Mouse (Mus musculus) intestine, postnatal 0 days (tissue): ENCODE measurements around the gene Exoc2. TPM values are rescaled to one million over a fixed set of nuclear protein-coding genes. Genes with fewer than 3 reads are reported as not detected.

Experiments used
- ATAC-seq: fragments of 200-750 bp; cut with Nextera tagmentation; 2 replicates; pipeline ENCODE4 v1.8.0; 2017; ENCODE audit warnings: mild to moderate bottlenecking, moderate TSS enrichment, moderate library complexity
- H3K27ac ChIP-seq: fragments of 300-500 bp; sonication (generic); 2 replicates; pipeline ENCODE4 v1.5.1; 2014; ENCODE audit warnings: mild to moderate bottlenecking, low read depth, low read length, moderate library complexity
- H3K27me3 ChIP-seq: fragments of 300-500 bp; sonication (generic); replicated peaks from 2 replicates; pipeline ENCODE4 v1.6.1; 2014; ENCODE audit warnings: low read length, mixed read lengths; ENCODE audit not compliant: control insufficient read depth, insufficient read depth
- H3K36me3 ChIP-seq: fragments of 300-500 bp; sonication (generic); 2 replicates; pipeline ENCODE4 v1.6.1; 2014; ENCODE audit warnings: mild to moderate bottlenecking, moderate library complexity; ENCODE audit not compliant: control insufficient read depth, insufficient read depth
- H3K4me1 ChIP-seq: fragments of 300-500 bp; sonication (generic); replicated peaks from 2 replicates; pipeline ENCODE4 v1.6.1; 2014; ENCODE audit warnings: antibody characterized with exemption, low read length, mixed read lengths; ENCODE audit not compliant: control insufficient read depth, insufficient read depth
- H3K4me2 ChIP-seq: fragments of 300-500 bp; sonication (generic); replicated peaks from 2 replicates; pipeline ENCODE4 v1.6.1; 2014; ENCODE audit warnings: low read depth, mild to moderate bottlenecking, moderate library complexity
- H3K4me3 ChIP-seq: fragments of 300-500 bp; sonication (generic); 2 replicates; pipeline ENCODE4 v1.5.1; 2014; ENCODE audit warnings: low read depth, low read length
- H3K9ac ChIP-seq: fragments of 300-500 bp; sonication (generic); 2 replicates; pipeline ENCODE4 v1.6.1; 2014; ENCODE audit warnings: mild to moderate bottlenecking, low read depth, low read length
- H3K9me3 ChIP-seq: fragments of 300-500 bp; sonication (generic); 2 replicates; pipeline ENCODE4 v1.6.1; 2016; ENCODE audit warnings: mixed run types; ENCODE audit not compliant: control insufficient read depth
- CTCF ChIP-seq: sonication (generic); IDR thresholded peaks from 2 replicates; pipeline ENCODE4 v1.5.1; 2016; ENCODE audit warnings: low read depth, mild to moderate bottlenecking, control low read depth, antibody characterized with exemption, moderate library complexity
- WGBS: fragments of 180-500 bp; shearing (Covaris S2); extraction: QIAGEN DNeasy Blood & Tissue Kit; methylation state at CpG from one replicate; pipeline ENCODE4 v1.1.7; 2014; 5-methylcytosine and 5-hydroxymethylcytosine counted together
- polyA plus RNA-seq: library from polyadenylated mRNA; unstranded; fragments of >200 nt; fragmentation: Nextera tagmentation; extraction: Ambion mirVana; gene quantifications from 2 replicates; pipeline ENCODE4 v1.2.1, GENCODE M21; 2015

The Exoc2 gene
- polyA plus RNA-seq, 1 experiment from 2014 or later = 10.7 TPM

- Histone ChIP-seq H3K4me3 (peak overlapping the region; percentile 27), H3K27me3 (no peaks in the 10 kb centered on the region)
Observed at GRCm38 (mm10) chr13:31004458-31004857, 30.6 kb upstream of the Exoc2 start.

DNA sequence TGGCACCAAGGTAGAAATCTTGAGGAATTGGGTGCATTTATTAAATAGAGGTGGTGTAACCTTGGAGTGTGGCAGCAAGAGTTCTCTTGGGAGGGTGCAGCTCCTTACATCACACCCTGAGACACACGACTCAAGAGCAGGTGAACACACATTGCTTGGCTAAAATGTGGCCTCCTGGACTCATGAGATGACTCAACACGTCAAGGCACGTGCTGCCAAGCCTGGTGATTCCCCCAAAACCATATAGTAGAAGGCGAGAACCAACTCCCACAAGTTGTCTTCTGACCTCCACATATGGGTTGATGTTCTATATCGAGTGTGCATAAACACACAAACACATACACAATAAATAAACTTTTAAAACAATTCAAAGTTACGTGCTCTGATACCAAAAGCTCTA is 25.9 kb upstream of the Exoc2 start:
- Histone ChIP-seq H3K27me3 (no peaks in the 10 kb centered on the region), H3K9me3 (no peaks in the 10 kb centered on the region), H3K27ac (no peak overlapping the region), H3K4me2 (no peak overlapping the region), H3K4me1 (no peaks in the 10 kb centered on the region), H3K36me3 (no peaks in the 10 kb centered on the region), H3K9ac (no peak overlapping the region), H3K4me3 (no peak overlapping the region)
- no peak for ATAC-seq
- WGBS = 80% methylated on average over 6 of the region's 6 CpGs
- TF ChIP-seq CTCF = no peak

More at GRCm38 (mm10) chr13:31004458-31004857, 30.6 kb upstream of the Exoc2 start:
- ATAC-seq = no peak
- Histone ChIP-seq H3K9ac (no peak overlapping the region), H3K4me2 (peak overlapping the region; percentile 59), H3K36me3 (no peaks in the 10 kb centered on the region), H3K27ac (no peak overlapping the region), H3K9me3 (no peaks in the 10 kb centered on the region), H3K4me1 (no peaks in the 10 kb centered on the region)
- no peak for TF ChIP-seq CTCF
- 31% methylated on average over 12 of the region's 12 CpGs for WGBS

DNA sequence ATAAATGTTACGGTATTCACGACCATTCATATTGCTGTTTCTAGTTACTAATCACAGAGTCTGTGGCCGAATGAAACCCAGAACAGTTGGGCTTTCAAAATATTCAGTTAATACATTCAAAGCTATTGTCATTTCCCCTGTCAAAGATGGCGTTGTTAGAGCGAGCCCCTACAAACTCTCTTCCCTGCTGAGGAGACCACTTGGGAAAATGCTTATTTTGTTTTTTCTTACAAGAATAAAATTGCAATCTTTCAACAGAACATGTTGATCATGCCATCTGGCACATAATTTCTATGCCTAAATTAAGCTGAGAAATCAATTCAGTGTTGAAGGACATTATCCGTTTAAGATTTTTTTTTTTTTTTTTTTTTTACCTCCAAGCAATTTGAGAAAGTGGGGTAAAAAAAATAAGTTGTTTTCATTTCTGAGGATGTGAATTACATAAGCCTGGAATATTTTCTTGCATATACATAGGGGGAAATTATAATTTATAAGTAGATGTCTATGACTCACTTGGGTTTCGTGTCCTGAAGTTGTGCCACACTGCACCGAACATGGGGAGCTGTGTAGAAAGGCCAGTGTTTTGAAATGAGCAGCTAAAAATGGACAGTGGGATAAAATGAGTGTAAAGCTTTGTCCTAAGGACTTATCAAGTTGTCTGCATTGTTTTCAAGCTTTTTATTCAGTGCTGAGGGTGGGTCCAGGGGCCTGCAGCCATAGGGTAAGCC is 23.8 kb upstream of the Exoc2 start:
- Histone ChIP-seq H3K27ac (no peak overlapping the region), H3K4me2 (no peak overlapping the region), H3K27me3 (no peaks in the 10 kb centered on the region), H3K9ac (no peak overlapping the region), H3K4me3 (no peak overlapping the region), H3K4me1 (no peaks in the 10 kb centered on the region), H3K9me3 (no peaks in the 10 kb centered on the region), H3K36me3 (no peaks in the 10 kb centered on the region)
- no peak for TF ChIP-seq CTCF
- ATAC-seq = no peak
- 82% methylated on average over 8 of the region's 8 CpGs for WGBS

- no peak for TF ChIP-seq CTCF
- H3K27ac ChIP-seq = no peak overlapping the region
- peaks cover 5% of the 10 kb centered on the region; the same call in 1 of the 2 replicates for H3K27me3 ChIP-seq
- H3K4me1 ChIP-seq = no peaks in the 10 kb centered on the region
- no peaks in the 10 kb centered on the region for H3K36me3 ChIP-seq
- WGBS = 75% methylated on average over 6 of the region's 6 CpGs
- ATAC-seq = no peak
- H3K9me3 ChIP-seq = no peaks in the 10 kb centered on the region
- H3K9ac ChIP-seq = no peak overlapping the region
- no peak overlapping the region for H3K4me3 ChIP-seq
- H3K4me2 ChIP-seq = no peak overlapping the region
Observed at GRCm38 (mm10) chr13:30994249-30994858, 20.5 kb upstream of the Exoc2 start.

GRCm38 (mm10) chr13:30993819-30994218 is 19.9 kb upstream of the Exoc2 start:
- H3K27ac ChIP-seq = no peak overlapping the region
- no peak overlapping the region for H3K4me2 ChIP-seq
- peak; percentile 80 for TF ChIP-seq CTCF
- no peak for ATAC-seq
- no peak overlapping the region for H3K4me3 ChIP-seq
- no peaks in the 10 kb centered on the region for H3K9me3 ChIP-seq
- 28% methylated on average over 3 of the region's 3 CpGs for WGBS
- H3K36me3 ChIP-seq = no peaks in the 10 kb centered on the region
- no peaks in the 10 kb centered on the region for H3K4me1 ChIP-seq
- H3K27me3 ChIP-seq = peaks cover 5% of the 10 kb centered on the region; the same call in 1 of the 2 replicates
- H3K9ac ChIP-seq = no peak overlapping the region

GRCm38 (mm10) chr13:30990233-30990632 is 16.3 kb upstream of the Exoc2 start:
- no peak for ATAC-seq
- no peak overlapping the region for H3K9ac ChIP-seq
- no peak overlapping the region for H3K27ac ChIP-seq

More at GRCm38 (mm10) chr13:30990233-30990632, 16.3 kb upstream of the Exoc2 start:
- no peak for TF ChIP-seq CTCF
- Histone ChIP-seq H3K4me2 (no peak overlapping the region), H3K4me3 (no peak overlapping the region), H3K4me1 (no peaks in the 10 kb centered on the region), H3K9me3 (no peaks in the 10 kb centered on the region), H3K36me3 (no peaks in the 10 kb centered on the region), H3K27me3 (peaks cover 19% of the 10 kb centered on the region; the same call in 1 of the 2 replicates)
- WGBS = 33% methylated on average over 9 of the region's 9 CpGs
